Mouse (Mus musculus) cerebellum, postnatal 25 days (tissue): Measurements from ENCODE around the gene Tom1l1.

Experiments used
- DNase-seq, 2 experiments: peaks; one replicate each; pipeline ENCODE4 v3.0.0; 2021; ENCODE audit warnings: mixed read lengths in 2 of 2

The Tom1l1 gene

DNA sequence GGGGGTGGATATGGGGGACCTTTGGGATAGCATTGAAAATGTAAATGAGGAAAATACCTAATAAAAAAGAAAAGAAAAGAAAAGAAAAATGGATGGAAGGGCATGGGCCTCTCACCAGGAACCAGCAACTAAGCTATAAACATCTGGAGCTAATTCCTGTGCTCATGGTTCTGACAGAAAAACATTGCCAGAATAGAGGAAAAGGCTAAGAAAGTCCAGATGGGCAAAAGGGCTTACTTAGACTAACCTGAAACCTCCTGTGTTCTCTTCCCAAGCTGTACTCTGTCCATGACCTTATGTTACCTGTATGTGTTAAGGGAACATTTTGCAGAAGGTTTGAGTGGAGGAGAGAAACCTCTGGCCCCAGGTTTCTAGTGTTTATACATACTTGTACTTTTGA lies 76.0 kb downstream of the Tom1l1 start:
- DNase-seq: no peak

DNA sequence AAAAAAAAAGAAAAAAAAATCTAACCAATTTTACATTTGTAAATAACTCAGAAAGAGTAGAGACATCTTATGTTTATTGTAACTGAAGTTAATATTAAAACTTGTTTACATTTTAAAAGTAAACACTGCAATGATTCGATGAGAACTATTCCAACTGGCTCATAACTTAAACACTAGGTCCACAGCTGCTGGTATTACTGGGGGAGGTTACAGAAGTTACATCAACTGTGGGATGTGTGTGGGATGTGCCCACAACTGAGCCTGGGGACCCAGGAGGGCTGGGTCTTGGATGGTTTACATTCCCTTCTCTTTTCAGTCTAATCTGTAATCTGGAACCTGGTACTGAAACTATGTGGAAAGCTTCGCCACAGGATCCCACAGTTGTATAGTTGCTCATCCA lies 85.1 kb downstream of the Tom1l1 start:
- no peak for DNase-seq

DNA sequence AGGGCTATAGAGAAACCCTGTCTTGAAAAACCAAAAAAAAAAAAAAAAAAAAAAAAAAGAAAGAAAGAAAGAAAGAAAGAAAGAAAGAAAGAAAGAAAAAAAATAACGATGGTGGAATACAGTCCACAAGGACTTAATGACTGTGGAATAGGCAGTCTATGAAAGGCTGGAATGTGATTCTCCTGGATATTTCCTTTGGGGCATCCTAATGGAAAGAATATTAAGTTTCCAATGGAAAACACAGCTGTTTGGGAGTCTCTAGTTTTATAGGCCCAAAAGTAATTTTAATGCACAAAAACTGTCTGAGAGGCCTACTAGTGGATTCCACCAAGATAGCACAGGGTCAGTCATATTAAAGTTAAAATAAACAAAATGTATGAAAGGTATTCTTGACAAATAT lies 92.3 kb downstream of the Tom1l1 start:
- DNase-seq: no peak
